Mouse (Mus musculus) E14TG2a.4 (cell line): Measurements from ENCODE around the gene Dcaf11.

ENCODE experiments used
- CTCF ChIP-seq: conservative IDR thresholded peaks from 2 replicates; pipeline ENCODE4 v1.5.1; 2014; ENCODE audit warnings: low read length
- POU5F1 ChIP-seq: IDR thresholded peaks from 2 replicates; pipeline ENCODE4 v1.6.1; 2014; ENCODE audit warnings: low read length, borderline replicate concordance

GRCm38 (mm10) chr14:55515846-55516245 is 44.0 kb upstream of the Dcaf11 start:
- TF ChIP-seq CTCF (no peak), POU5F1 (no peak)
